Mouse (Mus musculus) embryonic facial prominence, embryonic 11.5 days (tissue): ENCODE data around the gene Arhgef6. TPM values are rescaled to one million over a fixed set of nuclear protein-coding genes. Genes with fewer than 3 reads are reported as not detected.

Experiments
- ATAC-seq: fragments of 200-750 bp; cut with Nextera tagmentation; replicated peaks from 2 replicates; pipeline ENCODE4 v1.8.0; 2017; ENCODE audit warnings: low read depth; ENCODE audit not compliant: insufficient number of reproducible peaks, low FRiP score, low TSS enrichment
- DNase-seq: peaks from one replicate; pipeline ENCODE4 v3.0.0-alpha.2; 2015; ENCODE audit warnings: low spot score
- H3K27ac ChIP-seq: fragments of 300-500 bp; sonication (generic); replicated peaks from 2 replicates; pipeline ENCODE4 v1.5.1; 2014; ENCODE audit warnings: mild to moderate bottlenecking, low read depth, low read length, control low read depth
- H3K27me3 ChIP-seq: fragments of 300-500 bp; sonication (generic); 2 replicates; pipeline ENCODE4 v1.6.1; 2014; ENCODE audit warnings: mild to moderate bottlenecking, low read length, moderate library complexity, mixed read lengths; ENCODE audit not compliant: control insufficient read depth, insufficient read depth
- H3K36me3 ChIP-seq: fragments of 300-500 bp; sonication (generic); replicated peaks from 2 replicates; pipeline ENCODE4 v1.6.1; 2014; ENCODE audit warnings: low read depth, mild to moderate bottlenecking, low read length, moderate library complexity, mixed read lengths; ENCODE audit not compliant: control insufficient read depth, insufficient read depth
- H3K4me1 ChIP-seq: fragments of 300-500 bp; sonication (generic); 2 replicates; pipeline ENCODE4 v1.6.1; 2014; ENCODE audit warnings: low read length, mixed read lengths; ENCODE audit not compliant: control insufficient read depth, insufficient read depth
- H3K4me2 ChIP-seq: fragments of 300-500 bp; sonication (generic); 2 replicates; pipeline ENCODE4 v1.6.1; 2014; ENCODE audit warnings: low read depth, mild to moderate bottlenecking, control low read depth, low read length, moderate library complexity
- H3K4me3 ChIP-seq: fragments of 300-500 bp; sonication (generic); 2 replicates; pipeline ENCODE4 v1.5.1; 2014; ENCODE audit warnings: low read depth, low read length, control low read depth
- H3K9ac ChIP-seq: fragments of 300-500 bp; sonication (generic); replicated peaks from 2 replicates; pipeline ENCODE4 v1.6.1; 2014; ENCODE audit warnings: mild to moderate bottlenecking, control low read depth, low read length
- H3K9me3 ChIP-seq: fragments of 300-500 bp; sonication (generic); replicated peaks from 2 replicates; pipeline ENCODE4 v1.6.1; 2016; ENCODE audit warnings: mild to moderate bottlenecking, low read length, inconsistent platforms, mixed read lengths; ENCODE audit not compliant: control insufficient read depth
- WGBS: fragments of 180-500 bp; shearing (Covaris S2); extraction: QIAGEN DNeasy Blood & Tissue Kit; methylation state at CpG from one replicate; pipeline ENCODE4 v1.1.7; 2014; 5-methylcytosine and 5-hydroxymethylcytosine counted together
- polyA plus RNA-seq: library from polyadenylated mRNA; unstranded; fragments of >200 nt; fragmentation: Nextera tagmentation; extraction: Ambion mirVana; gene quantifications from 2 replicates; pipeline ENCODE4 v1.2.1, GENCODE M21; 2014

Arhgef6 gene
- polyA plus RNA-seq, 1 experiment from 2014 or later, result 7.2 TPM

DNA sequence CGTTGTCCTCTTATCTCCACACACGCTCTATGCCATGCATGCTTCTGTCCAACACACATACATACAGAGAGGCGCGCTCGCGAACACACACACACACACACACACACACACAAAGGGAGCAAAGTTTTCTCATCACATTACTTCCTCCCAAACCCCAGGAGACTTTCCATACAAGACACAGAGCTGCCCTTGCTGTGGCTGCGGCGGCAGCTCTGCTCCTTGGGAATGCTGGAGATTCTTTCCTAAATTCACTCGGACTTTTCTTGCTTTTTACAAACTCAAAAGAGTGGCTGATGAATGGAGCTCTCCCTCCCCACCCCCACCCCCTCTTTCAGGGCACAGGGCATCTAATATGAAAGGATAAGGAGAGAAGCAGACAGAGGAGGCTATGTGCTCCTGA is 52.2 kb downstream of the Arhgef6 start:
- H3K36me3 ChIP-seq, result no peaks in the 10 kb centered on the region
- no peaks in the 10 kb centered on the region for H3K9me3 ChIP-seq
- no peaks in the 10 kb centered on the region for H3K4me1 ChIP-seq
- DNase-seq (peak; percentile 4), ATAC-seq (no peak)
- no peak overlapping the region for H3K4me3 ChIP-seq
- no peak overlapping the region for H3K27ac ChIP-seq
- WGBS, result 54% methylated on average over 9 of the region's 9 CpGs
- no peak overlapping the region for H3K4me2 ChIP-seq
- H3K27me3 ChIP-seq, result no peaks in the 10 kb centered on the region
- no peak overlapping the region for H3K9ac ChIP-seq

DNA sequence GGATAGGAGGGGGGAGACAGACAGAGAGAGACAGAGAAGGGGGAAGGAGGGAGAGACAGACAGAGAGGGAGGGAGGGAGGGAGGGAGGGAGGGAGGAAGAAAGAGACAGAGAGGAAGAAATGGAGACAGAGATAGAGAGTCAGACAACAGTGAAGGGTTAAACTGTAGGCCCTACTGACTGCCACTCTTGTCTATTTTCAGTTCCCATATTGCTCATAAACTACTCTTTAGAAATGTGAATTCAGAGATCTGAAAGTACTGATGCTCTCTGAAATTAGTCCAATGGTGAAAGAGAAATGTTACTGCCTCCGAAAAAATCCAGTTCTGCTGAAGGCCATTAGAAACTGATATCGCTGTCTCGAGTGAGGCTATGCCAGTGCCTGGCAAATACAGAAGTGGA is 56.3 kb downstream of the Arhgef6 start:
- Histone ChIP-seq H3K36me3 (no peaks in the 10 kb centered on the region), H3K27ac (no peak overlapping the region), H3K27me3 (no peaks in the 10 kb centered on the region), H3K4me2 (no peak overlapping the region), H3K4me3 (no peak overlapping the region), H3K4me1 (no peaks in the 10 kb centered on the region), H3K9me3 (no peaks in the 10 kb centered on the region), H3K9ac (no peak overlapping the region)
- no peak for ATAC-seq
- no peak for DNase-seq
- WGBS, result 93% methylated on average over 3 of the region's 3 CpGs

DNA sequence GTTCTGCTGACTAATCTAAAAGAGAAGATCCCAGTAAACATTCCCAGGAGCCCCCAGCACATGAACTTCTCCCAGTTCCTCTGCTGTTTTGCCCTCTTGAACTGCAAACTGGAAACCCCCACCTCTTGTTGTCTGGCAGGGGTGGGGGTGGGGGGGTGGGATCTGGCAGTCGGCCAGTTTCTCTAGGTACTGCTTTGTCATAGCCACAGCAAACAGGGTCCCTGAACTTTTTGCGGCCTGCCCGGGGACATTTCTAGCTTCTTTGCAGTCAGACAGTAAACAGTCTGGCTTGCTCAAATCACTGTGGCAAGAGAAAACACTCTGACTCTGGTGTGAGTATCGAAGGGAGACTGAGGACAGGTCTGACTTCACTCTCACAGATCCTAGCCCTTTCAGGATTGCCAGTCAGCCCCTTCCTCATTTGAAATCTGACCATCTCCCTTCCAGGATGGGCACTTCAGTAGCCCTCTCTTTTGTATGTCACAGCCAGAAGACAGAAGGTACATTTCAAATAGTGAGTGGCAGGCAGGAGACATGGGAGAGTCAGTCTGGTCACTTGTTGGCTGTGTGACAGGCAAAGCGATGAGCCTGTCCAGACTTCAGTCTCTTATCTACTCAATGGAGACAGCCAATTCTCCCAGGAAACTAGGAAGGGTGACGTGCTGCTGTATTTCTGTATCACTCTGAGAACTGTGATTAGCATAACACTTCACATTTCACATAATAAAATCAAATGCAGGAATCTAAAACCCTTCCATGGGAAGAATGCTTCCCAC is 60.8 kb downstream of the Arhgef6 start:
- Histone ChIP-seq H3K36me3 (no peaks in the 10 kb centered on the region), H3K9me3 (no peaks in the 10 kb centered on the region), H3K27ac (no peak overlapping the region), H3K27me3 (no peaks in the 10 kb centered on the region), H3K9ac (no peak overlapping the region), H3K4me3 (no peak overlapping the region), H3K4me2 (no peak overlapping the region), H3K4me1 (no peaks in the 10 kb centered on the region)
- peak; percentile 1 for DNase-seq
- WGBS, result 42% methylated on average over 6 of the region's 6 CpGs
- no peak for ATAC-seq

DNA sequence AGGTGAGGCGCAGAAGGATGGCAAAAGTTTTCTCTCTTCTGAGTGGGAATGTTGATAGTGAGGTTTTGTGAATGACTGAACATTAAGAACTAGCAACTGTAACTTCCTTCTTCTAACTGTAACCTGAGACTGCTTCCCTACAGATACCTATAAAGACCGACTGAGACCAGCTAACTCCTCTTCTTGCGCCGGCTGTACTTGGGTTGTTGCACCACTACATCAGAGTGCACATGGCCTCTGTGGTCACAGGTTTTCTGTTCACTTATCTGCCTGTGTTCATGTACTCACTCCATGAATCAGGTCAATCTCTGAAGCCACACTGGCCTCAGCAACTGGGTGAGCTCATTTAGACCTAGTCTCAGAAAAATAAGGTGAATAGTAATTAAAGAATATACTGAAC is 75.0 kb downstream of the Arhgef6 start:
- WGBS, result 68% methylated on average over 4 of the region's 4 CpGs
- Histone ChIP-seq H3K27me3 (no peaks in the 10 kb centered on the region), H3K27ac (no peak overlapping the region), H3K4me2 (no peak overlapping the region), H3K4me1 (no peaks in the 10 kb centered on the region), H3K36me3 (no peaks in the 10 kb centered on the region), H3K9me3 (no peaks in the 10 kb centered on the region), H3K9ac (no peak overlapping the region), H3K4me3 (no peak overlapping the region)
- DNase-seq (no peak), ATAC-seq (no peak)

DNA sequence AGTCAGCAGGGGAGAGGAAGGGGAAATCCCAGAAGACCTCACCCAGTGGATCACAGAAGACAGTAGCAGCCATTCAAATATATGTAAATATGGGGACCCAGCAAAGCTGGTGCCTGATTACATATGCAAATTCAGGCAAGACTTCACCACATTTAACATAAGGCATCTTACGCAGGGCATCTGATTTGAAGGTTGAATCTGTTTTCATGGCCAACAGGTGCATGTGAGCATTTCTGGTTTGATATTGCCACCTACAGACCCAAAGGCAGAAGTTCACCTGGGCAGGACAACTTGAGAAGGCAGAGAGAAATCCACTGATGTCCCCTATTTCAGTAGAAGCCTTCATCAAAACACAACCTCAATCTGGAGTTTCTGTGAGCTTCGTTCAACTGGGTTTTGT is 77.8 kb downstream of the Arhgef6 start:
- H3K9me3 ChIP-seq, result no peaks in the 10 kb centered on the region
- H3K9ac ChIP-seq, result no peak overlapping the region
- no peaks in the 10 kb centered on the region for H3K4me1 ChIP-seq
- H3K4me2 ChIP-seq, result no peak overlapping the region
- DNase-seq (peak; percentile 29), ATAC-seq (no peak)
- H3K27me3 ChIP-seq, result no peaks in the 10 kb centered on the region
- no peaks in the 10 kb centered on the region for H3K36me3 ChIP-seq
- 58% methylated on average over 2 of the region's 2 CpGs for WGBS
- H3K4me3 ChIP-seq, result no peak overlapping the region
- H3K27ac ChIP-seq, result no peak overlapping the region

DNA sequence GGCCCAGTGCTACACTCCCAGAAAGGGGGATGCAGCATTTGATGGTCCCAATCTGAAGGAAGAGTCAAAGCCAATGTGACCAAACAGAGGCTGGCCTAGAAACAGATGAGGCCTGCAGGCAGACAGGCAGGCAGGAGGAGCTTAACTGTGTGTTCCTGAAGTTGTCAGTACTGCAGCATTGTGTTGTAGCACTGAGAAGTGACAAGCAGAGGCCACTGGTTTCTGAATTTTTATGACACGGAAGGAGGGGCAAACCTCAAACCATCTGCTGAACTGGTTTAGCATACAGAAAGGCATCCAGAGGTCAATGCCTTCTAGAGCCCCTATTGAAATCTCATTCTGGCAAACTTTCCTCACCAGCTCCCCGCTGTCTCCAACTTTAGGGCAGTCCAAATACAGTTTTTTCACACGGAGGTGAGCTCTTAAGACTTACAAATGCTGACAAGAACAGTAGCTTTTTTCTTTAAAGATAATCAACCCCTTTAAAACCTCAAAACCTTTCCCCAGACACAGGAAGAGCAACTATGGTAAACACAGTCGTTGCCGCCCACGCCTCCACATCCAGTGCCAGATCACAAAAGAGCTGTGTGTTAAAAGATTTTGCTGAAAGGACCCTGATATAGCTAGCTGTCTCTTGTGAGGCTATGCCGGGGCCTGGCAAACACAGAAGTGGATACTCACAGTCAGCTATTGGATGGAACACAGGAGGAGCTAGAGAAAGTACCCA is 85.0 kb downstream of the Arhgef6 start:
- H3K27me3 ChIP-seq, result no peaks in the 10 kb centered on the region
- no peaks in the 10 kb centered on the region for H3K4me1 ChIP-seq
- DNase-seq (no peak), ATAC-seq (no peak)
- H3K9ac ChIP-seq, result no peak overlapping the region
- H3K27ac ChIP-seq, result no peak overlapping the region
- no peaks in the 10 kb centered on the region for H3K9me3 ChIP-seq
- 69% methylated on average over 7 of the region's 7 CpGs for WGBS
- no peak overlapping the region for H3K4me2 ChIP-seq
- H3K36me3 ChIP-seq, result no peaks in the 10 kb centered on the region
- H3K4me3 ChIP-seq, result no peak overlapping the region

DNA sequence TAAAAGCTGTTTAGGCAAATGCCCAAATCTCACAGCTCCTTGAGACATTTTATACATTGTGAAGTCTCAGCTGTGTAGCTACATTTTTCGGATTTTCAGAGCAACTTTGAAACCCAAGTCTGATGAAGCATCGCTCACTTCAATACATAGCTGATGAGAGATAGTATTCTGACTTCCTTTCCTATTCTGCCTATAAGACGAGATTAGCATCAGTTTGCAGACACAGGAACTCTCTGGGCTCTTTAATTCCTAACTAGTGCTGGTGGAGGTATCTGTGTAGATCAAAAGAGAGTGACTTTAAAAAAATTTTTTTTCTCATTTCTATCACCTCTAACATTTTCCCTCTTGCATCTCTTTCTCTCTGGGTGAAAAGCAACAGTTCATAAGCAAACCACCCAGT is 100.0 kb downstream of the Arhgef6 start:
- 76% methylated on average over 3 of the region's 3 CpGs for WGBS
- no peak overlapping the region for H3K9ac ChIP-seq
- no peak overlapping the region for H3K4me3 ChIP-seq
- H3K4me2 ChIP-seq, result no peak overlapping the region
- H3K9me3 ChIP-seq, result no peaks in the 10 kb centered on the region
- DNase-seq (no peak), ATAC-seq (no peak)
- H3K4me1 ChIP-seq, result no peaks in the 10 kb centered on the region
- H3K27ac ChIP-seq, result no peak overlapping the region
- no peaks in the 10 kb centered on the region for H3K27me3 ChIP-seq
- H3K36me3 ChIP-seq, result no peaks in the 10 kb centered on the region

DNA sequence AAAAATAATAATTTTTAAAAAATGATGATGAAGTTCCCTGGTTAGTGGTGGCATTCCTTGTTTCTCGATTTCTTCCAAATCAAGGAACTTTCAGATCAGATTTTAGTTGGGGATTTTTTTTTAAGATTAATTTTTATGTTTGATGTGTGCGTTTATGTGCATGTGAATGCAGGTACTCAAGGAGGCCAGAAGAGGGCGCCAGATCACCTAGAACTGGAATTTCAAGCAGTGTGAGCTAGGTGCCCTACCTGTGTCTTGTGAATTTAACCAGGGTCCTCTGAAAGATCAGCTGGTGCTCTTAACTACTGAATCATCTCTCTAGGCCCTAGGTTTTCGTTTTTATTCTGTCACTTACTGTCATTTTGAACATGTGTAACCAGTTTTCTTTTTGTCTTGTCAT is 102.5 kb downstream of the Arhgef6 start:
- Histone ChIP-seq H3K4me1 (no peaks in the 10 kb centered on the region), H3K4me2 (no peak overlapping the region), H3K27me3 (no peaks in the 10 kb centered on the region), H3K9me3 (no peaks in the 10 kb centered on the region), H3K4me3 (no peak overlapping the region), H3K36me3 (no peaks in the 10 kb centered on the region), H3K9ac (no peak overlapping the region), H3K27ac (no peak overlapping the region)
- no peak for DNase-seq
- no peak for ATAC-seq
- WGBS, result 67% methylated on average over 4 of the region's 4 CpGs
